Mouse (Mus musculus) embryonic facial prominence, embryonic 10.5 days (tissue): ENCODE measurements around the gene Gm9733. TPM values are rescaled to one million over a fixed set of nuclear protein-coding genes. Genes with fewer than 3 reads are reported as not detected.
"Not testable (repeated sequence)": the region's sequence is repeated elsewhere in the genome, so short reads cannot be mapped to it uniquely, and the experiment has no call there.

ENCODE experiments used
- DNase-seq: peaks from one replicate; pipeline ENCODE4 v3.0.0-alpha.2; 2017; ENCODE audit warnings: low spot score
- H3K27ac ChIP-seq: fragments of 300-500 bp; sonication (generic); replicated peaks from 2 replicates; pipeline ENCODE4 v1.5.1; 2016; ENCODE audit warnings: mild to moderate bottlenecking
- H3K27me3 ChIP-seq: fragments of 300-500 bp; sonication (generic); replicated peaks from 2 replicates; pipeline ENCODE4 v1.6.1; 2016; ENCODE audit warnings: low read depth, mild to moderate bottlenecking; ENCODE audit not compliant: poor library complexity, severe bottlenecking
- H3K36me3 ChIP-seq: fragments of 300-500 bp; sonication (generic); replicated peaks from 2 replicates; pipeline ENCODE4 v1.6.1; 2016; ENCODE audit warnings: mild to moderate bottlenecking, moderate library complexity
- H3K4me1 ChIP-seq: fragments of 300-500 bp; sonication (generic); 2 replicates; pipeline ENCODE4 v1.6.1; 2016
- H3K4me3 ChIP-seq: fragments of 300-500 bp; sonication (generic); 2 replicates; pipeline ENCODE4 v1.5.1; 2016; ENCODE audit warnings: mild to moderate bottlenecking, moderate library complexity
- H3K9me3 ChIP-seq: fragments of 300-500 bp; sonication (generic); 2 replicates; pipeline ENCODE4 v1.6.1; 2016; ENCODE audit warnings: mild to moderate bottlenecking
- WGBS: fragments of 180-500 bp; shearing (Covaris S2); methylation state at CpG from one replicate; pipeline ENCODE4 v1.1.7; 2016; 5-methylcytosine and 5-hydroxymethylcytosine counted together
- polyA plus RNA-seq: library from polyadenylated mRNA; unstranded; fragments of >200 nt; fragmentation: Nextera tagmentation; extraction: Ambion mirVana; gene quantifications from 2 replicates; pipeline ENCODE4 v1.2.1, GENCODE M21; 2016

Gm9733 gene
- polyA plus RNA-seq, result not detected in 2 replicates

DNA sequence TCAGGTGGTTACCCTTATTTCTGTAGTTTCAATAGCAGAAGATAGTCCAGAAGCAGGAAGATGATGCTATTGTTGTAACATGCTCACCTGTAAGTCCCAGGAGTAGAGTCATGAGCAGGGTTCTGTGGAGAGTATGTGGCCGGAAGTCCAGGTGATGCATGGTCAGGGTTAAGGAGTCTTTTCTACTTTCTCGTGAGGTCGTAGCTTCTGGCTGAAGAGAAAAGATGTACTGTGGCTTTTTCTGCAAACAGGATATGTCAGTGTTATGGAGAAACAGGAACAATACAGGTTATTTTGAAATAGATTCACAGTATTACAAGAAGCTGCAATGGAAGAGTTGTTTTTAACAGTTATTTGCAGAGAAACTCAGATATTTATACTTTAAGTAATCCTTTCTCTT, at the start of gene Gm9733:
Gene Gm9733, minus strand, starts transcription at position 240 of the 400 bp plus-strand sequence.
- Histone ChIP-seq H3K9me3 (no peaks in the 10 kb centered on the region), H3K4me3 (no peak within 1 kb of the TSS), H3K27me3 (no peaks in the 10 kb centered on the region), H3K27ac (no peak within 1 kb of the TSS), H3K36me3 (no peaks in the 10 kb centered on the region), H3K4me1 (no peaks in the 10 kb centered on the region)
- 88% methylated on average over 3 of the region's 3 CpGs for WGBS
- DNase-seq, result no peak

DNA sequence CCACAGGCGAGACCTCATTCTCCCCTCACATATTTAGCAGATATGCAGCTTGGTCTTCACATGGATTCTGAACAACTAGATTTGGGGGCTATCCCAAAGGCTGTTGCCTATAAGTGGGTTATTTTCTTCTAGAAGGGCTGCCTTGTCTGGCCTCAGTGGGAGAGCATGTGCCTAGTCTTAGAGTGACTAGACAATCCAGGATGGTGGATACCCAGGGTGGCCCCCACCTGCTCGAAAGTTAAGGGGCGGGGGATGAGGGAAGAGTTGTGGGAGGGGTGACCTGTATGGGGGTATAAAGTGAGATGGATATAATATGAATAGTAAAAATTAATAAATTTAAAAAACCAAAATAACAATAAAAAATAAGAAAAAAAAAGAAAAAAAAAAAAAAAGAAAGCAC, 23.6 kb upstream of the Gm9733 start:
- not testable (repeated sequence) for H3K4me1 ChIP-seq, H3K27ac ChIP-seq, H3K4me3 ChIP-seq, DNase-seq, H3K36me3 ChIP-seq, H3K27me3 ChIP-seq, H3K9me3 ChIP-seq
- WGBS, result 79% methylated on average over 3 of the region's 3 CpGs

DNA sequence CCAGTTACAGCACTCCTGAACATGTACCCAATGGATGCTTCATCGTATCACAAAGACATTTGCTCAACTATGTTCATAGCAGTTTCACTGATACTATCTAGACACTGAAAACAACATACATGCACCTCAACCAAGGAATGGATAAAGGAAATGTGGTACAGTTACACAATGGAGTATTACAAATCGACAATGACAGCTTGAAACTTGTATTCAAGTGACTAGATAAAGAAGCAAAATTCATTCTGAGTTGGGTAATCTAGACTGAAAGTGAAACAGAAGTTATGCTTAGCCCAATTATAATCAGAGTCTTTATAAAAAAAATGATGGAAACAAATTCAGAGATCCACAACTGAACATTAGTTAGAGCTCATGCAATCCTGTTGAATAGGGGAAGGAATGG, 18.2 kb upstream of the Gm9733 start:
- not testable (repeated sequence) for H3K36me3 ChIP-seq, H3K4me3 ChIP-seq, H3K9me3 ChIP-seq, DNase-seq, H3K4me1 ChIP-seq, H3K27ac ChIP-seq, H3K27me3 ChIP-seq
- WGBS, result 91% methylated on average over 1 of the region's 2 CpGs

- not testable (repeated sequence) for DNase-seq, H3K4me1 ChIP-seq, H3K36me3 ChIP-seq, H3K4me3 ChIP-seq, H3K27me3 ChIP-seq, H3K9me3 ChIP-seq, H3K27ac ChIP-seq
- WGBS, result 78% methylated on average over 3 of the region's 3 CpGs
Observed at GRCm38 (mm10) chr3:15345606-15346005, 13.5 kb upstream of the Gm9733 start.

DNA sequence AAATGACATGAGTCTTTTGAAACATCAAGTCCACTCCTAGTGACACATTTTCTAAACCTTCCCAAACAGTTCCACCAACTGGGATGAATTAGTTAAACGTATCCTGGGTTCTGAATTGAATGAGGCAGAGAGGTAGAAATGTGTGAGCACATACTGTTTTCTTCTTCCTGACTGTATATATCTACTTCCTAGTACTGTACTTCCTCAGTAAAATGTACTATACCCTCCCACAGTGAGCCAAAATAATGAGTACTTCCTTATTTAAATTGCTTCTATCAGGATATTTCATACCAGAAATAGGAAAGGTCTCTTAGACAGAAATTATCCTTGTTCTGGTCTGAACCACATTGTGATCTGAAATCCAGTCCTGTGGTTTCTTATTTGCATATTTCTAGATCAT, 8.2 kb upstream of the Gm9733 start:
- WGBS, result 75% methylated on average over 1 of the region's 1 CpGs
- Histone ChIP-seq H3K36me3 (no peaks in the 10 kb centered on the region), H3K9me3 (no peaks in the 10 kb centered on the region; the same call in 1 of the 2 replicates), H3K27ac (no peak overlapping the region), H3K4me3 (no peak overlapping the region), H3K27me3 (no peaks in the 10 kb centered on the region), H3K4me1 (no peaks in the 10 kb centered on the region)
- DNase-seq, result no peak

- 74% methylated on average over 2 of the region's 2 CpGs for WGBS
Observed at GRCm38 (mm10) chr3:15334182-15334581, 2.1 kb upstream of the Gm9733 start.

DNA sequence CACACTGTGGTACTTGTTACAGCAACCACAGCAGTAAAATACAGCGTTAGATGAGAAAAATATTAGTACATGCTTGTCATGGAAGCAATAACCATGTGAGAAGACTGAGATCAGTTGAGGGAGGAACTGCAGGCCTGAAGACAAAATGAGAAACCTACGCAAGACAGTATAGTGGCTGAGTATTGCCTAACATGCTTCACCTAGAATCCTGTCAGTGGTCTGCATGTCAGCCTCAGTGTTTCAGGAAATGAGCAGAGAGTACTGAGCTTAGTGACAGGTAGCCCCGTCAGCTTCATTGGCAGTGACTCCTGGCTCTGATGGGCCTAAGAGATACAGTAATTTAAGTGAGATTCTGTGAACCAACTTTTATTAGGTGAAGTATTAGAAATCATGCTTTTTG, 557 bp downstream of the Gm9733 start:
- 70% methylated on average over 3 of the region's 3 CpGs for WGBS
- Histone ChIP-seq H3K4me1 (no peaks in the 10 kb centered on the region), H3K4me3 (no peak overlapping the region), H3K27me3 (no peaks in the 10 kb centered on the region), H3K36me3 (no peaks in the 10 kb centered on the region), H3K9me3 (no peaks in the 10 kb centered on the region), H3K27ac (no peak overlapping the region)
- DNase-seq, result no peak

More at GRCm38 (mm10) chr3:15334182-15334581, 2.1 kb upstream of the Gm9733 start:
- H3K4me1 ChIP-seq, result no peaks in the 10 kb centered on the region
- no peak for DNase-seq
- no peaks in the 10 kb centered on the region; the same call in 1 of the 2 replicates for H3K9me3 ChIP-seq
- no peak overlapping the region for H3K27ac ChIP-seq
- H3K36me3 ChIP-seq, result no peaks in the 10 kb centered on the region
- H3K27me3 ChIP-seq, result no peaks in the 10 kb centered on the region
- H3K4me3 ChIP-seq, result no peak overlapping the region

- DNase-seq, result no peak
- H3K27ac ChIP-seq, result no peak overlapping the region
- H3K27me3 ChIP-seq, result no peaks in the 10 kb centered on the region
- H3K4me1 ChIP-seq, result no peaks in the 10 kb centered on the region
- H3K4me3 ChIP-seq, result no peak overlapping the region
- no peaks in the 10 kb centered on the region for H3K9me3 ChIP-seq
- no peaks in the 10 kb centered on the region for H3K36me3 ChIP-seq
Observed at GRCm38 (mm10) chr3:15329549-15329948, 2.6 kb downstream of the Gm9733 start.

- DNase-seq, result no peak
- no peaks in the 10 kb centered on the region for H3K36me3 ChIP-seq
- no peak overlapping the region for H3K4me3 ChIP-seq
- H3K4me1 ChIP-seq, result no peaks in the 10 kb centered on the region
- no peaks in the 10 kb centered on the region for H3K27me3 ChIP-seq
- 92% methylated on average over 6 of the region's 6 CpGs for WGBS
- H3K27ac ChIP-seq, result no peak overlapping the region
- no peaks in the 10 kb centered on the region for H3K9me3 ChIP-seq
Observed at GRCm38 (mm10) chr3:15284424-15285328, 47.4 kb downstream of the Gm9733 start.

DNA sequence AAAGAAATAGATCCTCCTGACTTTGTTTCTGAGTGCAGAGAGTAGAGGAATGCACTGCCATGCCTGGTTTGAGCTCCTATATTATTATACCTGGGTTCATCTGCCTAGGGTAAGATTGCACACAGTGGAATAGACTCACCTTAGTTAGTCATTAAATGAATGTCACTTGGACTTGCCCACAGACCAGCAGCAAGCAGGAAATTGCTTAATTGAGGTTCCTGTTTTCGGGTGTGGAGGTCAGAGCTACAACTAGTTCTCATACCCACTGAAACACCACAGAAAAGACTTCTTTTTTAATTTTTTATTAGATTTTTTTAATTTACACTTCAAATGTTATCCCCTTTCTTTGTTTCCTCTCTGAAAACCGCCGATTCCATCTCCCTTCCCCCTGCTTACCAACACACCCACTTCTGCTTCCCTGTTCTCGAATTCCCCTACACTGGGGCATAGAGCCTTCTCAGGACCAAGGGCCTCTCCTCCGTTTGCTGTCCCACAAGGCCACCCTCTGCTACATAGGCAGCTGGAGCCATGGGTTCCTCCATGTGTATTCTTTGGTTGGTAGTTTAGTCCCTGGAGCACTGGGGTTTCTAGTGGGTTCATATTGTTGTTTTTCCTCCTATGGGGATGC, 56.1 kb downstream of the Gm9733 start:
- Histone ChIP-seq H3K27me3 (no peaks in the 10 kb centered on the region), H3K4me1 (no peaks in the 10 kb centered on the region), H3K36me3 (no peaks in the 10 kb centered on the region), H3K27ac (no peak overlapping the region), H3K4me3 (no peak overlapping the region), H3K9me3 (no peaks in the 10 kb centered on the region)
- DNase-seq, result no peak
- WGBS, result 80% methylated on average over 5 of the region's 5 CpGs

GRCm38 (mm10) chr3:15264450-15264849, 67.7 kb downstream of the Gm9733 start:
- Histone ChIP-seq H3K4me1 (no peaks in the 10 kb centered on the region), H3K27me3 (no peaks in the 10 kb centered on the region), H3K9me3 (peaks cover 5% of the 10 kb centered on the region; the same call in 1 of the 2 replicates), H3K36me3 (no peaks in the 10 kb centered on the region), H3K4me3 (no peak overlapping the region), H3K27ac (no peak overlapping the region)
- 15% methylated on average over 3 of the region's 3 CpGs for WGBS
- DNase-seq, result no peak

GRCm38 (mm10) chr3:15255726-15256125, 76.4 kb downstream of the Gm9733 start:
- H3K27me3 ChIP-seq, result no peaks in the 10 kb centered on the region
- H3K4me3 ChIP-seq, result no peak overlapping the region
- H3K9me3 ChIP-seq, result no peaks in the 10 kb centered on the region
- DNase-seq, result no peak
- H3K4me1 ChIP-seq, result no peaks in the 10 kb centered on the region
- no peaks in the 10 kb centered on the region for H3K36me3 ChIP-seq
- no peak overlapping the region for H3K27ac ChIP-seq
- 75% methylated on average over 6 of the region's 6 CpGs for WGBS
